Mouse (Mus musculus) cerebellum, postnatal 10 days (tissue): ENCODE measurements around the gene Camkv.
A peak's percentile ranks its signal among the peaks of the same experiment; 100 is the strongest.

Experiments
- DNase-seq, 2 experiments: peaks; one replicate each; pipeline ENCODE4 v3.0.0; 2021; ENCODE audit warnings: mixed read lengths in 2 of 2

Gene Camkv

DNA sequence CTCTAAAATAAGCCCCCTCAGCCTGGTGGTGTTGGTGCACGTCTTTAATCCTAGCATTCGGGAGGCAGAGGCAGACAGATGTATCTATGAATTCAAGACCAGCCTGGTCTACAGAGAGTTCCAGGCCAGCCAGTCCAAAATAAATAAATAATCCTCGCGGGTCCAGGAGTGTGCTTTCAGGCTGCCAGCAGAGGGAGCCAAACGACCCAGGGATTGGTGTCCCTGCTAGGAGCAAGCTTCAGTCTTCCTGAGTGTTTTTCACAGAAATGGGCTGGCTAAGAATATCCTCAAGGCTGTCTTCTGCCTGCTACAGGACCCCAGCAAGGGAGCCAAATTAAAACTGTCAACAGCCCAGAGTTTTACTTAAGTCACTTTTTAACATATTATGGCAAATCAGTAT is 28.2 kb downstream of the Camkv start:
- peak; percentile 92 to 93 for DNase-seq

DNA sequence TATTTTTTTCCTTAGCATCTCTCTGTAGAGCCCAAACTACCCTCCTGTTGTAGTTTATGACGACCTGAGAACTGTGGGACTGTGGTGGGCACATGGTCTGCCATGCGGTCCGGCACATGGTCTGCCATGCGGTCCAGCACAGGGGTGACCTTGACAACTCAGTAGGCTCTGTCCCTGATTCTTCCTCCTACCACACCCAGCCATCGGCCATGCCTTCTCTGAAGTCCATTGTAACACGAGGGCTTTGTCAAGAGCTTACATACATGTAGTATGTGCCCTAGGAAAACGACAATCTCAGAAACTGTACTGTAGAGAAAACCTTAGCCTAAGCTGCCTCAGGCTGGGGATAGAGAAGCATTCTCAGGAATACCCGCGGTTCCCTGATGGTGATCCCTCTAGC is 29.2 kb downstream of the Camkv start:
- DNase-seq, result no peak

DNA sequence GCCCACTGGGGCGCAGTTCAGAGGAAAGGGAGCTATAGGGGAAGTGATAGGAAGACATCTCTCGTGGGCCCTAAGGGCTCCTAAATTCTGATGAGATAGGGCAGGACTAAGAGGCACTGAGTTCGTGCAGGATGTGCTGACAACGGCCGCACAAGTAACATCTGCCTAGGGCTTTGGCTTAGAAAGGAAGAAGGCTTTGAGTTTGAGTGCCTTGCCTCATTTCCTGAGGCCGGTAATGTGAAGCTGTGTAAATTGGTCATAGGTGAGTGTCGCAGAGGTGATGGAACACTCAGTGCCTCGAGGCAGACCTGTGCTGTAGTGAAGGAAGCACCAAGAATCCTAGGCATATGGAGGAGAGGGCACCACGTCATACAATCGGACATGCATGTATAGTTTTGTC is 31.2 kb downstream of the Camkv start:
- no peak for DNase-seq

DNA sequence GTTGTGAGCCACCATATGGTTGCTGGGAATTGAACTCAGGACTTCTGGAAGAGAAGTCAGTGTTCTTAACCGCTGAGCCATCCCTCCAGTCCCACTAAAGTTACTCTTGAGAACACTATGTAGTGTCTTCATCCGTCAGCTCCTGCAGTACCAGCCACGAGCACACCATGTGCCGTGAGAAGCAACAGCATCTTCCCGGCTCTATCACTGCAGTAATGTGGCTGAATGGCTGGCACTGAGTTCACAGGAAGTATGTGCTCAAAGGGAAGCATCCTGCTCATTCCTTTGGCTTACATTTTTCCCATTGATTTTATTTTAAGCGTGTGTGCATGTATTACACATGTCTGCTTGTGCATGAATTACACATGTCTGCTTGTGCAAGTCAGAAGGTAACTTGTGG is 32.0 kb downstream of the Camkv start:
- DNase-seq, result no peak

DNA sequence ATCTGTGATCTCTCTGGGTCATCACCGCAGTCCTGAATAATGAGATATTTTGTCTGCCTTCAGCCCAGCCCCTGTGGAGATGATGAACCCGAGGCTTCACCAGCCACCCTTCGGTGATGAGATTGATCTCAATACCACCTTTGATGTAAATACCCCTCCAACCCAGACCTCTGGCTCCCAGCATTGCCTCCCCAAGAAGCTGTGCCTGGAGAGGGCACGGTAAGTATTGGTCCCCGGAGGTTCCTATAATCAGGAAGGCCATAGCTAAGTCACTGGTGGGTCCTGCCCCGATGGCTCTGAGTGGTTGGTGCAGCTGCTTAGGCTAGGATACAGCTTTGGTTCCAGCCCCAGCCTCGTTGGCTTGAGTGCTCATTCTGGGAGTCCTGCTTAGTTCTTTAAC is 33.1 kb downstream of the Camkv start:
- no peak for DNase-seq

DNA sequence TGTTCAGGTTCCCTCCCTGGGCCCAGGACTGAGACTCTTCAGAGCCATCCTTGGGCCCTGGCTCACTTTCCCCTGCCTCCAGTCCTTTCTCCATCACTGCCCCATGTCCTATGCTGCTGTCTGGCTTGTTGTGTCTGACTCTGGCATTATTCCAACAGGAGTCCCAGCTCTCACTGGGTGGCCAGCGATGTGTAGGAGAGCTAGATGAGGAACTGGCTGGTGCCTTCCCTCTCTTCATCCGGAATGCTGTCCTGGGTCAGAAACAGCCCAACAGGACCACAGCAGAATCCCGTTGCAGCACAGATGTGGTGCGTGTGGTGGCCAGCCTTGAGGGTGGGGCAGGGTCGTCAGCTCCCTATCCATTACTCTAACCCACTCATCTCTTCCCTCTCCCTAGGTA is 34.8 kb downstream of the Camkv start:
- no peak for DNase-seq

DNA sequence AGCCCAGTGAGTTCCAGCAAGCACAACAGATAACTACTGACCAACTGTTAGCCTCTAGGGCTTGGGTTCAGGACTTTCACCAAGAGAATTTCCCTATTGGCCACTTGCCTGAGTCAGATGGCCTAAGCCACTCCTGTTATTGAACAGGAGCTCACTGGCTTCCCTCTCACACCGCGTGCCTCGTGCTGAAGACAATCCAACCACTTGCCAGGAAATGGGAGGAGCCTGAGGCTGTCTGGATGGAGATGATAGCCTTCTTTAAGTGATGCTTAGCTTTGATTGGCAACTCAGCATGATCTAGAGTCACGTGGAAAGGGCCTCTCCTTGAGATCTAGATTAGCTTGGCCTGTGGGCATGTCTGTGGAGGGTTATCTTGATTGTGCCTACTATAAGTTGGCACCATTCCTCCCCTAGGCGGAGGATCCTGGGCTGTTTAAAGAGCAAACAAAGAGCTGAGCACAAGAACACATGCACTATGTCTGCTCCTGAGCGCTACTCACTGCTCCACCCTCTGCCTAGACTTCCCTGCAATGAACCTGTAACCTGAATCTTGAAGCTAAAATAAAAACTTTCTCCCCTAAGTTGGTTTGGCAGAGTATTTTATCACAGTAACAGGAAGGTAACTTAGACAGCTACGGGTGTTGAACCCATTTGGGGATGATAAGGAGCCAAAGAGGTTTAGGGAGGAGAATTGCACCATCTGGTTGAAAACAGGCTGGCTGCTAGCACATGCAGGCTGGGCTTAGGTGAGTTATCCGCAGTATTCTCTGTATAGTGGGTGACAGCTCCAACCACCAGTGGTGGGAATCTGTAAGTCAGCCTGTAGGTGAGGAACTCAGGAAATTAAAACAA is 36.4 kb downstream of the Camkv start:
- DNase-seq, result no peak

DNA sequence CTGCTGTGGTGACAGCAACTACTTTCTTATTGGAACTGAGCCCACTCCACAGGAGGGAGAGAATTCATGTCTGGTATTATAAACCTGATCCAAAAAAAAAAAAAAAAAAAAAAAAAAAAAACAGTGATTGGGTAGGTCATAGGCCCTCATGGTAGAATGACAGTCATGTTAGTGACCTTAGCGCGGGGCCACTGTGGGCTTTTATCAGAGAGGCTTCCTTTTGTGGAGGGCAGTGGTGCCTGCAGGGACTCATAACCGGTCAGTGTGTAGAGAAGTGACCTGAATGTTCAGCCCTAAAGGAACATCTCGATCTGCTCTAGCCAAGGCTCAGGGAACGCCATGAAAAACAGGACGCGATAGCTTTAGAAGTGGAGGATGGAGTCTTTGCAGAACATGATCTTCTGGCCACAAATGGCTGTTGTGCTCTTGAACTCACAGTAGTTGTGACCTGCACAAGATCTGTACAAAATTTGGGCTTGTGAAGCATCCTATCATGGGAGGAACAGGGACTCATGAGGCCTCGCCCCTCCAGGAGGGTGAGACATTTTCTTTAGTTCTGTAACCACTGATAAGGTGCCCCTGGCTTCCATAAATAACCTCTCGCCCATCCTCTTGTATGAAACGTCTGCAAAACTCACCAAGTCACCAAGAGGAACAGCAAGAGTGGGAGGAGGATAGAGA is 39.2 kb downstream of the Camkv start:
- no peak for DNase-seq

DNA sequence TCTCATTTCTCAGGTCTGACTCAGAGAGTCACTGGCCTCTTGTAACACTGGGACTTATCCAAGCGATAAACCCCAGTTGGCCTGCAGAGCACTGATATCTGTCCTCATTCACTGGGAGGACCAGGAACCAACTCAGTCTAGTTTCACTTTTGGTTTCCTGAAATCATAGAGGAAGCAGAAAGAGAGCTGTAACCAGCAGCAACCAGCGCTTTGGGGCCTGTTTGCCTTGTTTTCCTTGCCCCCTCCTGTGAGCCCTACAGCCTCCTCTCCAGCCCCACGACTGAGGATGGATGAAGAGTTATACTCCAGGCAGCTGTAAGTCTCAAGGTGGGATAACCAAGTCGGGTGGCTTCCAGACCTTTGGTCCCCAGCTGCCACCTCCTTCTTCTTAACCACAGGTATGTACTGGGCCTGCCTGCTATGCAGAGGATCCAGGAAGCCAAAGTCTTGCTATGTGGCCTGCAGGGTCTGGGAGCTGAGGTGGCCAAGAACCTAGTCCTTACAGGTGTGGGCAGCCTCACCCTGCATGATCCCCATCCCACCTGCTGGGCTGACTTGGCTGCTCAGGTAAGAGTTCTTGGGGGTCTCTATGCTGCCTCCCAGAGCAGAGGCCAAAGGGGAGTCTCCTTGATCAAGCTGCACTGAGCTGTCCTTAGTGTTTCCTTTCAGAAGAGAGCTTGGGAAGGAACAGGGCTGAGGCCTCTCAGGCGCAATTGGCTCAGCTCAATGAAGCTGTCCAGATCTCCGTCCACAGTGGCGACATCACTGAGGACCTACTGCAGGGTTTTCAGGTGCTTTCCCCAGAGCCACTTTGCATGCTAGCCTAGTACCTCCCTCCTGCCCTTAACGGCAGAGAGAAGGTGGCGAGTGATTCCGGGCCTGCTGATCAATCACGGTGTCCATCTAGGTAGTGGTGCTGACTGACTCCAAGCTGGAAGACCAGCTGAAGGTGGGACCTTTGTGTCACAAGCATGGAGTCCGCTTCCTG is 40.2 kb downstream of the Camkv start, which contains the start of gene Uba7:
Gene Uba7 (plus strand): TSS at position 107 of the 988 bp plus-strand sequence.
- no peak for DNase-seq

DNA sequence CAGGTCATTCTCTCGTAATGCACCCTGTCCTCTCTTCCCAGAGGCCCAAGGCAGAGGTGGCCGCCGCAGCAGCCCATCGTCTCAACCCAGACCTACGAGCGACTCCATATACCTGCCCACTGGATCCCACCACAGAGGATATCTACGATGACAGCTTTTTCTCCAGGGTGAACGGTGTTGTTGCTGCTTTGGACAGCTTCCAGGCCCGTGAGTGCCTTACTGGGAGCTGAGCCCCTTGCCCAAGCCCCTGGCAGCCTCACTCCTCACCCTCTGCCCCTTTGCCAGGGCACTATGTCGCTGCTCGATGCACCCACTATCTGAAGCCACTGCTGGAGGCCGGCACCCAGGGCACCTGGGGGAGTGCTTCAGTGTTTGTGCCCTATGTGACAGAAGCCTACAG is 43.3 kb downstream of the Camkv start:
- DNase-seq, result no peak

DNA sequence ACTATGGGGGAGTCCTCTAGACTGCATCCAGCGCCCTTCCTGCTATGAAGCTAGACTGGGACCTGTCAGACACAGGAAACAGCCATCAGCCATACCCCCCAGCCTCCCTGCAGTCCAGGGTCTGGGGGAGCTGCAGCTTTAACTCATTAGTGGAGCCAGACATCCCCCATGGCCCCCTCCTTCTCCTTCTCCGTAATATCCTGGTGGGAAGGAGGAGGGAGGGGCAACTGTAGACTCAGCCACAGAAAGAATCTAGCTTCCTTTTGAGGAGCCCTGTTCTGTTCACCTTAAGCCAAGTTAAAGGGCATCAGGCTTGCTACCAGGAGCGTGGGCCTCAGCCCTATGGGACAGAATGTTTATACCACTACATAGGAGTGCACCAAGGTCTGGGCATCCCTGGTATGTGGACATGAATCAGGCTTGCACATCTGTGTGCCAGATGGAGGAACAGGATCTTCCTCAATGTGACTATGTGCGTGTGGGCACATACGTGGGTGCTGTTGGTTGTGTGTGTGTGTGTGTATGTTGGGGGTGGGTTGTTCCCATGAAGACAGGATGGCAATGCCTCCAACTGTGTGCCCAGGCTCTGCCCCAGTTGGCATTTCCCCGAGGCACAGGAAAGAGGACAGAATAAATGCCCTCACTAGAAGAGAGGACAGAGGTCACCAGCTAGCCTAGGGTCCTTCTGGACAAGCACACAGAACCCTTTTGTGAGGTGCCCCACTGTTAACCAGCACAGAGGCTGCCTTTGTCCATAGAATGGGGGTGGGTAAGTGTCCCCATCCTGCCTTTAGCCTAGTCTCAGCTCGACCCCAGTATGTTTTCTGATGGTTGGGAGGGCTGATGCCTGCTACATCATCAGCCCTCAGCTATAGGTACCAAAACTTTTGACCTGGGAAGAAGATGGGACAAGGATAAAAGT is 46.5 kb downstream of the Camkv start:
- DNase-seq, result no peak

DNA sequence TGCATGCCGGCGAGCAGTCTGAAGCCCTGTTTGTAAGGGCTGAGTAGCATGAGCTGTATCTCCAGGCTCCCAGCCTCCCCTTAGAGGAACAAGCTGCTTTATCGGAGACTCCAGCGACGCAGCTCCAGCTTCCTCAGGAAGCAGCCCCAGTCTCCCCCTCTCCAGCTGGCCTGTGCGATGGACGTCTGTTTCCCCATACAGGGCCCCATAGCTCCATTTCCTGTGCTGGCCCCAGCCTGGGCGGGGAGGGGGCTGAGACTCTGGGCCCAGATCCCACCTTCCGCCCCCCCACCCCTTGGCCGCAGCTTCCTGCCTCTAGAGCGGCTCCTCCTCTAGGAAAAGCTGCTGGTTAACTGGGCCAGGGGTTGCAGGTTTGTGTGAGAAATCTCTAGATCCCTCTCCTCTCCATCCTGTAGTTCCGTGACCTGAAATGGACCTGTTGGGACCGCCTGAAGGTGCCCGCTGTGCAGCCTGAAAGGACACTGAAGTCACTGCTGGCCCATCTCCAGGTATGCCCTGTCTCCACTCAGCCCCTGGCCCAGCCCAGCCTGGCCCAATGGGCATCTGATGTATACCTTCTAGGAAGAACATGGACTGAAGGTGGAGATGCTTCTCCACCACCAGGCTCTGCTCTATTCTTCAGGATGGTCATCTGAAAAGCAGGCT is 47.3 kb downstream of the Camkv start, which contains the start of gene Gm20661:
Gene Gm20661 (plus strand): TSS at position 378 of the 666 bp plus-strand sequence.
- DNase-seq, result peak; percentile 44 to 51

DNA sequence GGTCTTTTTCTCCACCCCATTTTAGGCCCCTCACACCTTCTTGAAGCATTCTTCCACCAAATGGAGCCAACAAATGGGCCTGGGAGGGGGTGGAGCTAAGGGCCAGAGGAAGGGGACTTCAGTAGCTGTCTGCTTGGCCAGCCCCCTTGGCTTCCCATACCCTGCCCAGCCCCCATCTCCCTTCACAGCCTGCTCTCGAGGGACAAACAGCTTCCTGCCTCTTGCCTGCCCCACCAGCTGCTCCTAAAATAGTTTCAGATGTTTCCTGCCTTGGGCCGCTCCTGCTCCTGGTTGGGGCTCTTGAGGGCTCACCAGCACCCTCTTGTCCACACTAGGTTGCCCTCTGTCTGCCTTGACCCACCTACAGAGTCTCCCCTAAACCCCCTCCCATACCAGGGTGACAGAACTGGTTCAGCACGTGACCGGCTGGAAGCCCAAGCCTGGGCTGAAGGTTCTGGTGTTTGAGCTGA is 48.0 kb downstream of the Camkv start:
- DNase-seq, result peak; percentile 38 to 61

DNA sequence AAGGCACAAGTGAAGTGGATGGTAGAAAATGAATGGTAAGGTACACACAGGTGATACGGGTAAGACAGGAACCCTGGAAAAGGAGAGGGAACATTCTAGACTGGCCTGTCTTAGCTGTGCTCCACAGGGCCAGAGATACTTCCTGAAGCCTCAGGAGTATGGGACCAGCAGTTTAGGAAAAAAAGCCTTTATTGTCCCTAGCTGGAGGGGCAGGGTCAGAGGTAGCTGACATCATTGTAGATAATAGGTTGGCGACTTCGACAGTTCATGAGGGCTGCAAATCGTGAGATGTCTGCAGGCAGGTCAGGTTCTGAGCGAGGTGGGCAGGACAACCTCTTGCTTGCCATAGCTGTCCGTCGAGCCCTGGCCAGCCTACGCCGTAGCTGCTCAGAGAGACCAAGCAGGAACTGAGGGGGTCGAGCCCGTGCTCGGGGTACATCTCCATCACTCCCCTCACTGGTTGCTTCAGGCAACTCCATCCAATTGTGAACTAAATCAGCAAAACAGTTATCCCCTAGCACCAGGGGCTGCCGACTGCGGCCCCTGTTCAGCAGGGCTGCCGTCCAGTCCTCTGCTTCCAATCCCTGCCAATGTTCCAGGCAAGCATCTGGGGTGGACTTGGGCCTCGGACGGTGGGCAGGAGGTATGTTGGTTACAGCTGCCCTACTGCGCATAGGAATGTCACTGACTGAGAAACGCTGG is 48.7 kb downstream of the Camkv start:
- no peak for DNase-seq

DNA sequence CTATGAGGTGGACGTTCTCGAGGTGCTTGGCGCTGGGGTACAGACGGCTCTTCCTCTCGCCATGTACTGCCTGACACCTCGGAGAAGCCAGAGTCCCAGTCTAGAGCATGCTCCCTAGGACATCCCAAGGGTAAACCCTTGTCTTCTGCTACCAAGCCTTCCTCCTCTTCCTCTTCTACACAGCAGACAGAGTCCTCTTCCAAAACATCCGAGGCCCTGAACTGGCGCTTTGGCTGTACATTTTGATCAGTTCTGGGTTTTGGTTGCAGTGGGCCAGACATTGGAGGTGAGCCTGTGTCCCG is 49.2 kb downstream of the Camkv start:
- DNase-seq, result no peak

DNA sequence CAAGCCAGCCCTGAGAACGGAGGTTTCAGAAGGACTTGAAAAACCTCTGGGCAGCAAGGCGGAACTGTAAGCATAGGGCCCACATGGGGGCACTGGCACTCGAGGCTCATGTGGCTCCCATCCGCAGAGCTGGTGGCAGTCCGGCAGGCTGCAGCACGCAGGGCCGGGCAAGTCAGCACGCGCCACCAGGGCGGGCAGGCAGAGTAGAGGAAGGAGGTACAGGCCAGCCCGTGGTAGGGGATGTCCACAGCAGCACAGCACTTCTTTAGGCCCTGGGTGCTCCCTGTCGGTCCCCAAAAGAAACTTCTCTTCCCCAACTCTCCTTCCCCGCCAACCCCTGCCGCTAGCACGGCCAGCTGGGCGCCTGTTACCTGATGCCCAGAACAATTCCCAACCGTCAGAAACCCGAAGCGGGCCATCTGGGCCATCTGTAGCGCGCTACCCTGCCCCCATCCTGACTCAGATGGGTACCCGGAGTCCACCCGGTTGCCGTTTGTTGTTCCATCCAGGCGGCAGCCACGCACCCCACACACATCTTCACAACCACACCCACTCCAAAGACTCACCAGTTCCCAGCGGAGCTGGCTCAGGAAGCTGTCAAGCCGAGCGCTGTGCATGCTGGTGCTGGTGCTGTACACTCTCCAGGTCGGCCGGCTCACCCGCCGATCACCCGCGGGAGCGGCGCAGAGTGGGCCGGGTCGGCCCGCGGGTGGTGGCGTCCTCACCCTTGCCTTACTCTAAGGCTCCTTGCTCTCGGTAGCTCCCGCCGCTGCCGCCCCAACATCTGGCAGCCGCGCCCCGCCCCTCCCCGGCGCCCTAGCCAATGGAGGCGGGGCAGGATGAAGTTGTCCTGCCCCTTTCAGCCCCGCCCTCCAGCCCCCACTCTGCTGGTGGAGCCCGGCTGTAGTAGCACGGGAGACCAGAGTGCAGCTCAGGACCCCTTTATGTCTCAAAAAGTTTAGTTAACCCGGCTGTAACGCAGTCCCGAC is 50.0 kb downstream of the Camkv start, which contains the start of gene Inka1:
Gene Inka1 (minus strand): TSS at position 749 of the 989 bp plus-strand sequence.
- DNase-seq, result peak; percentile 74 to 81

DNA sequence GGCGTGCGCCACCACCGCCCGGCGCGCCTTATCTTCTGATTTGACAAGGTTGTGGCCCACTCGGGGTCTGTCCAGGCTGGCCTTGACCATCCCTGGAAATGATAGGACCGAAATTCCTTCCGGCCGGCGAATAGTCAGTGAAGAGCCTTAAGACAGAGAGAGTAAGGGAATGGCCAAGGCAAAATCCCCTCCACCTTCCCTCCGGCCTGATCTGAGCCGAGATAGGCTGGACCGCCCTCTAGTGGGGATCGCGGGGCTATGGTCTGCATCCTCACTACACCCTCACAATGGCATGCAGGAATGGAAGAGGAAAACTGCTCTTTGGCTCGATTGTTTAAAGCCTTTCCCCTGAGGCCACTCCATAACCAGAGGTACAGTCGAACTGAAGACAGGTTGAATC is 50.9 kb downstream of the Camkv start:
- peak; percentile 90 to 91 for DNase-seq

DNA sequence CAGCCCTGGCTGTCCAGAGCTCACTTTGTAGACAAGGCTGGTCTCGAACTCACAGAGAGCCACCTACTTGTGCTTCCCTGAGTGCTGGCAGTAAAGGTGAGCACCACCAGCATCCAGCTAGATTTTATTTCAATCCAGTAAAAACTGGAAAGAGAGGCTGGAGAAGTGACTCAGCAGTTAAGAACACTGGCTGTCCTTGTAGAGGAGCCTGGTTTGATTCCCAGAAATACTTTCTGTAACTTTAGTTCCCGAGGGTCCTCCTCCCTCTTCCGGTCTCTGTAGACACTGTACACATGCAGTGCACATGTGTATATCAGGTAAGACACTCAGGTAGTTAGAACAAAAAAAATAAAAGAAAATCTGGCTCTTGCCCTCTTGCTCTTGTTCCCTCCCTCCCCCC is 52.5 kb downstream of the Camkv start:
- DNase-seq, result no peak

DNA sequence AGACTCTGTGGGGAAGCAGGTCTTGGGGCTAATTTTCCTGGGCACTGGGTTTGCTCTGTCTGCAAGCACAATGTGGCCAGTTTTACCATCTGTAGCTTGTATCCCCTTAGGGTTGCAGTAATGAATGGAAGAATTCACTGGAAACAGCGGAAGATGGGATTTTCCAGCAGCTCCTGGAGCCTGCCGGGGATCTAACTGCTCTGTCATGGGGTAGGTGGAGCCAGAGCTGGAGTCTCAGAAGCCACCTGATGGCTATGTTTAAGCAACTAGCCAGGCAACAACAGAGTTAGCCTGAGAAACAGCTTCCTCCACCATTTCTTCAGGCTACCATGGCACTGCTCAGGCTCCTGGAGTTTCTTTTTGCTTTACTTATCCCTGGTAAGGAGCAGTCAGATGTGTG is 56.7 kb downstream of the Camkv start, which contains the start of gene Cdhr4:
Gene Cdhr4 (plus strand): TSS at position 301 of the 400 bp plus-strand sequence.
- DNase-seq, result no peak
